Mouse (Mus musculus) G1E (cell line): ENCODE data around the gene Arl15.

Experiments used
- CTCF ChIP-seq: IDR thresholded peaks from 2 replicates; pipeline ENCODE4 v1.5.1; 2012; ENCODE audit warnings: low read depth, low read length, inconsistent platforms, mixed read lengths
- POLR2AphosphoS5 ChIP-seq: IDR thresholded peaks from 2 replicates; pipeline ENCODE4 v1.6.1; 2012; ENCODE audit warnings: low read depth, low read length, inconsistent platforms; ENCODE audit not compliant: insufficient replicate concordance

GRCm38 (mm10) chr13:114053261-114053660 lies 259.0 kb downstream of the Arl15 start:
- TF ChIP-seq CTCF, result no peak
- no peak for TF ChIP-seq POLR2AphosphoS5
